Mouse (Mus musculus): ENCODE results near the gene Rasgrp2. TPM values are rescaled to one million over a fixed set of nuclear protein-coding genes. Genes with fewer than 3 reads are reported as not detected.

Rasgrp2 gene
- polyA plus RNA-seq, 1 experiment: 0.71 TPM

GRCm38 (mm10) chr19:6454041-6454720 is 55.0 kb downstream of the Rasgrp2 start:
- Histone ChIP-seq H3K79me2 (ENCODE audit: control insufficient read depth, insufficient read depth) (no peaks in the 10 kb centered on the region), H3K27me3 (ENCODE audit: control insufficient read depth, insufficient read depth, insufficient read length) (peaks cover 79% of the 10 kb centered on the region), H3K36me3 (ENCODE audit: control insufficient read depth, insufficient read depth) (no peaks in the 10 kb centered on the region), H3ac (ENCODE audit: control insufficient read depth, insufficient read length, low read depth) (no peak overlapping the region), H3K4me3 (ENCODE audit: insufficient read depth, poor library complexity, severe bottlenecking) (no peak overlapping the region), H3K79me3 (ENCODE audit: low read depth) (no peaks in the 10 kb centered on the region)
- no peak for TF ChIP-seq MAX (IDR thresholded peaks at IDR 0.05)
- no peak for TF ChIP-seq CTCF (IDR thresholded peaks at IDR 0.05; ENCODE audit: control insufficient read depth, insufficient read depth, insufficient read length)

GRCm38 (mm10) chr19:6459504-6459903 is 60.4 kb downstream of the Rasgrp2 start:
- Histone ChIP-seq H3K79me2 (ENCODE audit: control insufficient read depth, insufficient read depth) (no peaks in the 10 kb centered on the region), H3ac (ENCODE audit: control insufficient read depth, insufficient read length, low read depth) (no peak overlapping the region), H3K79me3 (ENCODE audit: low read depth) (no peaks in the 10 kb centered on the region), H3K36me3 (ENCODE audit: control insufficient read depth, insufficient read depth) (no peaks in the 10 kb centered on the region), H3K27me3 (ENCODE audit: control insufficient read depth, insufficient read depth, insufficient read length) (peaks cover 75% of the 10 kb centered on the region), H3K4me3 (ENCODE audit: insufficient read depth, poor library complexity, severe bottlenecking) (no peak overlapping the region)
- TF ChIP-seq USF1 (IDR thresholded peaks at IDR 0.05; ENCODE audit: low read depth): no peak
- TF ChIP-seq MYOG (IDR thresholded peaks at IDR 0.05; ENCODE audit: control insufficient read depth, extremely low read depth, insufficient read length): no peak
- no peak for TF ChIP-seq FOSL1 (IDR thresholded peaks at IDR 0.05; ENCODE audit: insufficient read depth, low read length, poor library complexity, severe bottlenecking)
- TF ChIP-seq CTCF (IDR thresholded peaks at IDR 0.05; ENCODE audit: control insufficient read depth, insufficient read depth, insufficient read length): no peak
- no peak for TF ChIP-seq MYOD1 (IDR thresholded peaks at IDR 0.05; ENCODE audit: control insufficient read depth, insufficient read length, low read depth)

- H3K27me3 ChIP-seq (ENCODE audit: control insufficient read depth, insufficient read depth, insufficient read length): peaks cover 73% of the 10 kb centered on the region
- no peaks in the 10 kb centered on the region for H3K79me3 ChIP-seq (ENCODE audit: low read depth)
- no peaks in the 10 kb centered on the region for H3K79me2 ChIP-seq (ENCODE audit: control insufficient read depth, insufficient read depth)
- TF ChIP-seq USF1 (IDR thresholded peaks at IDR 0.05; ENCODE audit: low read depth): no peak
- no peak for TF ChIP-seq MAX (IDR thresholded peaks at IDR 0.05)
- no peak for TF ChIP-seq MYOD1 (IDR thresholded peaks at IDR 0.05; ENCODE audit: control insufficient read depth, insufficient read length, low read depth)
- no peak for TF ChIP-seq CEBPB (IDR thresholded peaks at IDR 0.05; ENCODE audit: low read depth)
- TF ChIP-seq MYOG (IDR thresholded peaks at IDR 0.05; ENCODE audit: control insufficient read depth, extremely low read depth, insufficient read length): no peak
- no peak for TF ChIP-seq FOSL1 (IDR thresholded peaks at IDR 0.05; ENCODE audit: insufficient read depth, low read length, poor library complexity, severe bottlenecking)
- no peak for TF ChIP-seq CTCF (IDR thresholded peaks at IDR 0.05; ENCODE audit: control insufficient read depth, insufficient read depth, insufficient read length)
- H3K36me3 ChIP-seq (ENCODE audit: control insufficient read depth, insufficient read depth): no peaks in the 10 kb centered on the region
- no peak overlapping the region for H3ac ChIP-seq (ENCODE audit: control insufficient read depth, insufficient read length, low read depth)
- no peak overlapping the region for H3K4me3 ChIP-seq (ENCODE audit: insufficient read depth, poor library complexity, severe bottlenecking)
These were observed 63.7 kb downstream of the Rasgrp2 start for GRCm38 (mm10) chr19:6462841-6463240.

GRCm38 (mm10) chr19:6464306-6465071 is 65.3 kb downstream of the Rasgrp2 start:
- no peaks in the 10 kb centered on the region for H3K79me3 ChIP-seq (ENCODE audit: low read depth)
- TF ChIP-seq MYOD1 (IDR thresholded peaks at IDR 0.05; ENCODE audit: control insufficient read depth, insufficient read length, low read depth) (no peak), CTCF (IDR thresholded peaks at IDR 0.05; ENCODE audit: control insufficient read depth, insufficient read depth, insufficient read length) (no peak), MYOG (IDR thresholded peaks at IDR 0.05; ENCODE audit: control insufficient read depth, extremely low read depth, insufficient read length) (no peak)

More at GRCm38 (mm10) chr19:6464306-6465071, 65.3 kb downstream of the Rasgrp2 start:
- Histone ChIP-seq H3K27me3 (ENCODE audit: control insufficient read depth, insufficient read depth, insufficient read length) (peaks cover 73% of the 10 kb centered on the region), H3K4me3 (ENCODE audit: insufficient read depth, poor library complexity, severe bottlenecking) (no peak overlapping the region), H3ac (ENCODE audit: control insufficient read depth, insufficient read length, low read depth) (no peak overlapping the region), H3K36me3 (ENCODE audit: control insufficient read depth, insufficient read depth) (no peaks in the 10 kb centered on the region), H3K79me2 (ENCODE audit: control insufficient read depth, insufficient read depth) (no peaks in the 10 kb centered on the region)

Other genes with a start within 250 kb of the Rasgrp2 start
- not detected for gene Majin, start 215.0 kb upstream of the Rasgrp2 start, polyA plus RNA-seq (2012; fragmentation: generic; extraction: Trizol)
- gene Gpha2, start 173.0 kb upstream of the Rasgrp2 start, polyA plus RNA-seq (2012; fragmentation: generic; extraction: Trizol): 0.13 TPM
- gene Ppp2r5b, start 163.5 kb upstream of the Rasgrp2 start, polyA plus RNA-seq (2012; fragmentation: generic; extraction: Trizol): 25.3 TPM
- 10.3 TPM for gene Atg2a, start 157.7 kb upstream of the Rasgrp2 start, polyA plus RNA-seq (2012; fragmentation: generic; extraction: Trizol)
- 219 TPM for gene Ehd1, start 122.6 kb upstream of the Rasgrp2 start, polyA plus RNA-seq (2012; fragmentation: generic; extraction: Trizol)
- gene Cdc42bpg, start 92.9 kb upstream of the Rasgrp2 start, polyA plus RNA-seq (2012; fragmentation: generic; extraction: Trizol): 7.2 TPM
- 51.0 TPM for gene Men1, start 64.4 kb upstream of the Rasgrp2 start, polyA plus RNA-seq (2012; fragmentation: generic; extraction: Trizol)
- gene Map4k2, start 58.2 kb upstream of the Rasgrp2 start, polyA plus RNA-seq (2012; fragmentation: generic; extraction: Trizol): 10.2 TPM
- 138 TPM for gene Sf1, start 35.6 kb upstream of the Rasgrp2 start, polyA plus RNA-seq (2012; fragmentation: generic; extraction: Trizol)
- 1.2 TPM for gene Pygm, start 14.9 kb upstream of the Rasgrp2 start, polyA plus RNA-seq (2012; fragmentation: generic; extraction: Trizol)
- 0.09 TPM for gene Nrxn2, start 19.4 kb downstream of the Rasgrp2 start, polyA plus RNA-seq (2012; fragmentation: generic; extraction: Trizol)
- not detected for gene Slc22a12, start 143.7 kb downstream of the Rasgrp2 start, polyA plus RNA-seq (2012; fragmentation: generic; extraction: Trizol)

All from C2C12 (cell line).